Comparison of ENCODE assay signal across 14 mouse cellular contexts in the genomic region with DNA sequence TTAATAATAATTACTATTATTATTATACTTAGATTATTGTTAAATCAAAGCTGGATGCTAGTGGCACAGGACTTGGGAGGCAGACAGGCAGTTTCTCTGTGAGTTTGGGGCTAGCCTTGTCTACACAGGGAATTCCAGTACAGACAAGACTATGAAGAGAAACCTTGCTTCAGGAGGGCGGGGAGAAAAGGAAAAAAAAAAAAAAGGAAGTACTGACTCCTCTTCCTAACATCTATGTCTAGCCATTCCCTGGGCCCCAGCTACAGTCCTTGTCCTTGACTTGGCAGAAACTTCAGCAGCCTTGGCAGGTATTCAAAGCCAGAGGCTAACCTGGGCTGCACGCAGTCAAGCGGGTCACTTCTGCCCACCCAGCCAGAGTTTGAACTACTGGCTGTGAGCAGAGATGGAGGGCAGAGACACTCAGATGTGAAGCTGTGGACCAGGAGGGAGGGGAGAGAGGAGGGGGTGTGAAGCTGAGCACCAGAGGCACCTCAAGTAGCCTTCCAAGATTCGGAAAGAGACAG. TPM values are rescaled to one million over a fixed set of nuclear protein-coding genes. Genes with fewer than 3 reads are reported as not detected.
"Had no signal": no experiment of that assay in that cellular context is flagged by ENCODE, and none has a peak within 500 bp of the region (broad histone marks: within the 10 kb centered on the region; RNA-seq: fewer than 3 reads in every experiment).

No protein-coding gene starts in this region.

- H3K4me2 ChIP-seq: midbrain, embryonic 11.5 days had no signal

- DNase-seq: kidney, adult 18-20 months; kidney, postnatal 36 days; layer of hippocampus, postnatal 36 days; liver, postnatal 0 days; lung, postnatal 14 days; lung, postnatal 4 days; midbrain, embryonic 14.5 days; thymus, postnatal 25 days had no signal

- H3K27ac ChIP-seq: kidney, postnatal 0 days; left cerebral cortex, adult 2 months; liver, embryonic 14.5 days had no signal

- H3K9ac ChIP-seq: liver, embryonic 14.5 days; liver, postnatal 0 days had no signal

- ATAC-seq: liver, postnatal 0 days had no signal

- H3K4me3 ChIP-seq: left cerebral cortex, adult 2 months had no signal

RNA-seq across cellular contexts. Expression of a gene that starts 33.0 kb away (rescaled TPM):
- total RNA-seq: megakaryocyte progenitor cell, adult 5-6 weeks; megakaryocyte-erythroid progenitor cell, adult 5-6 weeks had no signal
